Mouse (Mus musculus): Measurements from ENCODE around the gene Abcc5. TPM values are rescaled to one million over a fixed set of nuclear protein-coding genes. Genes with fewer than 3 reads are reported as not detected.

The Abcc5 gene
- total RNA-seq, 2 experiments from 2014 or later: 32.2 to 34.5 TPM

Other genes starting within 250 kb of the Abcc5 start
- gene Map6d1, start 185.0 kb downstream of the Abcc5 start, total RNA-seq (2021): 1 to 10 TPM; 1.3 to 1.5 TPM
- 10 to 100 TPM; 85.2 to 87.5 TPM for gene Parl, start 124.0 kb downstream of the Abcc5 start, total RNA-seq (2021)
- gene Cyp2ab1, start 101.0 kb downstream of the Abcc5 start, total RNA-seq (2021): 1 to 10 TPM in 1 of 2 experiments, under 1 TPM in 1; 0.89 to 1.6 TPM
- gene Eif2b5, start 72.4 kb upstream of the Abcc5 start, total RNA-seq (2021): 10 to 100 TPM; 54.4 to 64.3 TPM
- gene Dvl3, start 90.6 kb upstream of the Abcc5 start, total RNA-seq (2021): 10 to 100 TPM; 44.9 to 47.2 TPM
- 100 to 1,000 TPM; 210 to 214 TPM for gene Ap2m1, start 109.1 kb upstream of the Abcc5 start, total RNA-seq (2021)
- 10 to 100 TPM; 62.6 to 65.9 TPM for gene Abcf3, start 122.2 kb upstream of the Abcc5 start, total RNA-seq (2021)
- gene Vwa5b2, start 163.1 kb upstream of the Abcc5 start, total RNA-seq (2021): under 1 TPM in 1 of 2 experiments, not detected in 1; 0.05 TPM
- gene Eef1akmt4, start 185.2 kb upstream of the Abcc5 start, total RNA-seq (2021): 1 to 10 TPM; 6.4 to 8.0 TPM
- not detected for gene Gm49333, start 185.2 kb upstream of the Abcc5 start, total RNA-seq (2021)
- gene Alg3, start 185.3 kb upstream of the Abcc5 start, total RNA-seq (2021): 1 to 10 TPM; 8.7 to 8.8 TPM
- gene Camk2n2, start 194.9 kb upstream of the Abcc5 start, total RNA-seq (2021): 1 to 10 TPM; 1.1 to 1.2 TPM
- gene Ece2, start 203.4 kb upstream of the Abcc5 start, total RNA-seq (2021): 1 to 10 TPM in 1 of 2 experiments, under 1 TPM in 1; 0.41 to 1.2 TPM
- 100 to 1,000 TPM; 214 to 216 TPM for gene Psmd2, start 225.3 kb upstream of the Abcc5 start, total RNA-seq (2021)
- 100 to 1,000 TPM; 388 to 434 TPM for gene Eif4g1, start 241.9 kb upstream of the Abcc5 start, total RNA-seq (2021)

Measured in heart, postnatal 36 days (tissue).